Mouse (Mus musculus): ENCODE data around the gene Fuca1.

DNA sequence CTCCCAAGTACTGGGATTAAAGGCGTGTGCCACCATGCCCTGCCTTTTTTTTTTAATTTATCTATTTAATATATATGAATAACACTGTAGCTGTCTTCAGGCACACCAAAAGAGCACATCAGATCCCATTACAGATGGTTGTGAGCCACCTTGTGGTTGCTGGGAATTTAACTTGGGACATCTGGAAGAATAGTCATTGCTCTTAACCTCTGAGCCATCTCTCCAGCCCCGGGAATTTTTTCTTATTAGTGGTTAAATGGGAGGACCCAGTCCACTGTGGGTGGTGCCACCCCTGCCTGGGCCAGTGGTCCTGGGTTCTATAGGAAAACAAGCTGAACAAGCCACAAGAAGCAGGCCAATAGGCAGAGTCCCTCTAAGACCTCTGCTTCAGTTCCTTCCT lies 42.8 kb upstream of the Fuca1 start:
- peak; percentile 20; the same call in 1 of the 2 replicates for TF ChIP-seq CTCF (conservative IDR thresholded peaks at IDR 0.05; ENCODE audit: insufficient read depth, insufficient read length, low read depth, low read length)
- no peak for TF ChIP-seq POLR2A (IDR thresholded peaks at IDR 0.05; ENCODE audit: low read depth, low read length)
